Mouse (Mus musculus) testis, adult 2 months (tissue): ENCODE data around the gene Serinc2.

Experiments used
- CTCF ChIP-seq: fragments of 200-500 bp; IDR thresholded peaks from 2 replicates; pipeline ENCODE4 v1.5.1; 2012; ENCODE audit warnings: low read depth, mild to moderate bottlenecking, inconsistent platforms, low read length, moderate library complexity; ENCODE audit not compliant: control insufficient read depth, insufficient read depth, insufficient replicate concordance
- POLR2A ChIP-seq: fragments of 200-500 bp; IDR thresholded peaks from 2 replicates; pipeline ENCODE4 v1.6.1; 2012; ENCODE audit warnings: low read depth, mild to moderate bottlenecking, inconsistent platforms, low read length, moderate library complexity; ENCODE audit not compliant: control insufficient read depth

- TF ChIP-seq POLR2A, result no peak
- no peak for TF ChIP-seq CTCF
These were observed 29.5 kb upstream of the Serinc2 start, which contains the start of the genes Fabp3 and Gm10570 for GRCm38 (mm10) chr4:130308231-130309081.
